Mouse (Mus musculus): ENCODE results near the gene Mdga2.

Gene Mdga2

GRCm38 (mm10) chr12:67045099-67045750, 177.1 kb downstream of the Mdga2 start:
- DNase-seq, result no peak

GRCm38 (mm10) chr12:67041865-67042264, 180.5 kb downstream of the Mdga2 start:
- no peak for DNase-seq

- no peak for DNase-seq
These were observed 186.7 kb downstream of the Mdga2 start for GRCm38 (mm10) chr12:67035509-67036261.

- DNase-seq, result no peak
These were observed 205.2 kb downstream of the Mdga2 start for GRCm38 (mm10) chr12:67017192-67017591.

- DNase-seq, result no peak
These were observed 211.0 kb downstream of the Mdga2 start for GRCm38 (mm10) chr12:67011368-67011767.

- no peak for DNase-seq
These were observed 212.0 kb downstream of the Mdga2 start for GRCm38 (mm10) chr12:67010318-67010717.

GRCm38 (mm10) chr12:67009191-67009590, 213.2 kb downstream of the Mdga2 start:
- DNase-seq, result no peak

GRCm38 (mm10) chr12:66954129-66954528, 268.2 kb downstream of the Mdga2 start:
- DNase-seq, result no peak

- no peak for DNase-seq
These were observed 306.6 kb downstream of the Mdga2 start for GRCm38 (mm10) chr12:66915741-66916140.

- no peak for DNase-seq
These were observed 323.0 kb downstream of the Mdga2 start for GRCm38 (mm10) chr12:66899366-66899765.

GRCm38 (mm10) chr12:66896790-66897189, 325.6 kb downstream of the Mdga2 start:
- no peak for DNase-seq

- no peak for DNase-seq
These were observed 332.1 kb downstream of the Mdga2 start for GRCm38 (mm10) chr12:66890296-66890695.

GRCm38 (mm10) chr12:66889276-66889675, 333.1 kb downstream of the Mdga2 start:
- DNase-seq, result no peak

- no peak for DNase-seq
These were observed 333.7 kb downstream of the Mdga2 start for GRCm38 (mm10) chr12:66888636-66889035.

- no peak for DNase-seq
These were observed 356.1 kb downstream of the Mdga2 start for GRCm38 (mm10) chr12:66866199-66866598.

- no peak for DNase-seq
These were observed 369.2 kb downstream of the Mdga2 start for GRCm38 (mm10) chr12:66853167-66853566.

- no peak for DNase-seq
These were observed 382.0 kb downstream of the Mdga2 start for GRCm38 (mm10) chr12:66840336-66840735.

GRCm38 (mm10) chr12:66755653-66756052, 466.7 kb downstream of the Mdga2 start:
- no peak for DNase-seq

GRCm38 (mm10) chr12:66734536-66734935, 487.8 kb downstream of the Mdga2 start:
- no peak for DNase-seq

GRCm38 (mm10) chr12:66724474-66724873, 497.9 kb downstream of the Mdga2 start:
- DNase-seq, result no peak

- no peak for DNase-seq
These were observed 514.0 kb downstream of the Mdga2 start for GRCm38 (mm10) chr12:66708334-66708733.

GRCm38 (mm10) chr12:66707431-66707830, 514.9 kb downstream of the Mdga2 start:
- no peak for DNase-seq

GRCm38 (mm10) chr12:66705015-66705414, 517.3 kb downstream of the Mdga2 start:
- no peak for DNase-seq

- no peak for DNase-seq
These were observed 519.6 kb downstream of the Mdga2 start for GRCm38 (mm10) chr12:66702781-66703180.

GRCm38 (mm10) chr12:66679558-66679957, 542.8 kb downstream of the Mdga2 start:
- no peak for DNase-seq

All from B cell, adult 2 months (primary cell).